Mouse (Mus musculus) thymus, postnatal 0 days (tissue): ENCODE data around the gene Ccdc73. TPM values are rescaled to one million over a fixed set of nuclear protein-coding genes. Genes with fewer than 3 reads are reported as not detected.
"Not testable (repeated sequence)": the region's sequence is repeated elsewhere in the genome, so short reads cannot be mapped to it uniquely, and the experiment has no call there.

Experiments
- DNase-seq: peaks from one replicate; pipeline ENCODE4 v3.0.0-alpha.2; 2015; ENCODE audit warnings: low spot score
- polyA plus RNA-seq: library from polyadenylated mRNA; unstranded; fragments of >200 nt; fragmentation: Nextera tagmentation; extraction: Ambion mirVana; gene quantifications from 2 replicates; pipeline ENCODE4 v1.2.1, GENCODE M21; 2015

The Ccdc73 gene
- polyA plus RNA-seq, 1 experiment from 2014 or later, result 7.6 TPM

GRCm38 (mm10) chr2:104864176-104864860 is 3.3 kb upstream of the Ccdc73 start:
- DNase-seq, result no peak

GRCm38 (mm10) chr2:104869101-104869500 is 1.5 kb downstream of the Ccdc73 start:
- DNase-seq, result no peak

- DNase-seq, result no peak
These were observed 11.2 kb downstream of the Ccdc73 start for GRCm38 (mm10) chr2:104878794-104879193.

DNA sequence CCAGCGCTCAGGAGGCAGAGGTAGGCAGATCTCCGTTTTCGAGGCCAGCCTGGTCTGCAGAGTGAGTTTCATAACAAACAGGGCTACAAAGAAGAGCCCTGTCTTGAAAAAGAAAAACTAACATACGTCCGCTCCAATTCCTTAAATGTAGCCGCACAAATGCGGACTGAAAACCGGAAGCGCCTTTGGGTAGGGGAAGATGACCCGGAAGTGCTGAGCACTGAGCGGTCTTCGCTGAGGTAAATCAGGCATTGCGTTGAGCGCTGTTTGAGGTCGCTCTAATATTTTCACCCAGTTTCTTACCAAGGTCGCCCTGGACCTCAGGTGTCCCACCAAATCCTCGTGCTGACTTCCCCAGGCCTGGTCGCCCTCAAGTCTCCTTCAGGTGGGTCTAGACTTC is 18.5 kb downstream of the Ccdc73 start:
- no peak for DNase-seq

DNA sequence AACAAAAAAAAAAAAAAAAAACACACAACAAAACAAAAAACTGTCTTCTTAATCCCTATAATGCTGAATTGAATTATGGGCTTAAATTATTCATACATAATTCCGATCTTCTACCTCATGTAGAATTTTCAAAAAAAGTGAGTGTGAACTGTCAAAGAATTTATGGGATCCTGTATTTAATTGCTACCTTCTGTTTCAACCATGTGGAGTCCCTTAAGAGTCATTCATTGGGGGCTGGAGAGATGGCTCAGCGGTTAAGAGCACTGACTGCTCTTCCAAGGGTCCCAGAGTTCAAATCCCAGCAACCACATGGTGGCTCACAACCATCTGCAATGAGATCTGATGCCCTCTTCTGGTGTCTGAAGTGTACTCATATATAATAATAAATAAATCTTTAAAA is 19.7 kb downstream of the Ccdc73 start:
- DNase-seq, result not testable (repeated sequence)

GRCm38 (mm10) chr2:104887882-104888566 is 20.4 kb downstream of the Ccdc73 start:
- DNase-seq, result peak; percentile 71

- DNase-seq, result no peak
These were observed 32.4 kb downstream of the Ccdc73 start for GRCm38 (mm10) chr2:104899975-104900374.

GRCm38 (mm10) chr2:104915709-104916108 is 48.1 kb downstream of the Ccdc73 start:
- no peak for DNase-seq

- no peak for DNase-seq
These were observed 96.9 kb downstream of the Ccdc73 start for GRCm38 (mm10) chr2:104964492-104964891.

DNA sequence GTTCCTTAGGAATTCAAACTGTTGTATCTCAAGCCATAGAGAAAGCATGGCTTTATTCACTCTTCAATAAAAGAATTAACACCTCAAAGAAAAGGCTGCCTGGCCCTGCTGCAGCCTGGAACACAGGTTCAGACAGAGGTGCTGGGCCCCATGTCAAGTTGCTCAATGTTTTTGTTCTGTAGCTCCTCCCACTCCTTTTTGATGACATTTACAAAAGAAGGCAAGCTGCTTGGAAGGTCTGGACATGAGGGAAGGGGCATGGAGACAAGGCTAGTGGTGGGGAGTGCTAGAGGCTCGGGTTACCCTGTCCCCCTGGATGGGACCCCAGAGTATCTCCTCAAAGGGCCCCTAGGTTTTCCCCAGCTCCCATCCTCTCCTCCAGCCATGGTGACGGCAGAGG is 114.1 kb downstream of the Ccdc73 start:
- DNase-seq, result no peak

DNA sequence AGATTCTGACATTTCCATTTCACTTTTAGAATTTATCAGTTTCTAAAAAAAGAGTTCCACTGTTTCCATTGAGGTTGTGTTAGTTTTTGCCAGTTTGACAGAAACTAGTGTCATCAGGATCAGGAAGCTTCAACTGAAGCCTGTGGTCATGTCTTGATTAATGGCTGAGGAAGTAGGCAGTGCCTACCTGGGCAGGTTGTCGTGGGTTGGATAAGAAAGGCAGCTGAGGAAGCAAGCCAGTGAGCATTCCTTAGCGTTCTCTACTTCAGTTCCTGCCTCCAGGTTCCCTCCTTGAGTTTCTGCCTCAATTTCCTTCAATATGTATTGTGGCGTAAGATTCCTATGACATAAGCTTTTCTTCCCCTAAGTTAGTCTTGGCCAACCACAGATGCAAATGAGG is 118.2 kb downstream of the Ccdc73 start:
- no peak for DNase-seq

GRCm38 (mm10) chr2:104988974-104989373 is 121.4 kb downstream of the Ccdc73 start:
- no peak for DNase-seq

DNA sequence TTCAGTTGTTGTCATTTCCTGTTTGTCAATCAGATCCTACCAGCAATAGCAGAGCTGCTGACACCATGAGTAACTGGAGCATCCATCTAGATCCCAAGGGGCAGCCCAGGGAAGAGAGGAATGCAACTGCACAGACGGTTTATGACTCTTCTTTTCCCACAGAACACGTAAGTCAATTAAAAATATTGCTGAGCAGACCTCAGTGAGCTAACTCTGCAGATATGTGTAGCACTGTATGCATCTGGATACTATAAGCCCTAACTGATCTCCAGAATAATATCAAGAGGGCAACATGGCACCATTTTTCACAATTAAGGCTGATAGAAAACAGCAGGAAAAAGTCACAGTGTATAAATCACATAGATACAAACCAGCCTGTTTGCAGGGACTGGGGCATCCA is 126.8 kb downstream of the Ccdc73 start:
- no peak for DNase-seq

DNA sequence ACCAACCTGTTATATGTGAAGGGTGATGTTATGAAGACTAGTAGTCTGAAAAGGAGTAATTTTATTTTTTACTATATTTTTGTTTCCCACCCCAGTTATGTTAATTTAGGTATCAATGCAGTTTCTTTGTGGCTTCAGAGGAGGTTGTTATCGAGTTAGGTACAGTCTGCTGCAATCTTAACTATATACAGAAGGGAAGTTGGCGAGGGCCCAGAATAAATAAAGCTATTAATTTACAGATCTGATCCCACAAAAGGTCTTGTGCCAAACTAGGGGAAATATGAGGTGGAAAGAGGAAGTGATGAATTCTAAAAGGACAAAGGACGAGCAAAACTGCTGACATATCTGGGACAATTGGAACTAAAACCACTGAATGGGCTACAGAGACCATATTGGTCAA is 128.6 kb downstream of the Ccdc73 start:
- DNase-seq, result no peak

- DNase-seq, result no peak
These were observed 139.6 kb downstream of the Ccdc73 start for GRCm38 (mm10) chr2:105007236-105007635.

DNA sequence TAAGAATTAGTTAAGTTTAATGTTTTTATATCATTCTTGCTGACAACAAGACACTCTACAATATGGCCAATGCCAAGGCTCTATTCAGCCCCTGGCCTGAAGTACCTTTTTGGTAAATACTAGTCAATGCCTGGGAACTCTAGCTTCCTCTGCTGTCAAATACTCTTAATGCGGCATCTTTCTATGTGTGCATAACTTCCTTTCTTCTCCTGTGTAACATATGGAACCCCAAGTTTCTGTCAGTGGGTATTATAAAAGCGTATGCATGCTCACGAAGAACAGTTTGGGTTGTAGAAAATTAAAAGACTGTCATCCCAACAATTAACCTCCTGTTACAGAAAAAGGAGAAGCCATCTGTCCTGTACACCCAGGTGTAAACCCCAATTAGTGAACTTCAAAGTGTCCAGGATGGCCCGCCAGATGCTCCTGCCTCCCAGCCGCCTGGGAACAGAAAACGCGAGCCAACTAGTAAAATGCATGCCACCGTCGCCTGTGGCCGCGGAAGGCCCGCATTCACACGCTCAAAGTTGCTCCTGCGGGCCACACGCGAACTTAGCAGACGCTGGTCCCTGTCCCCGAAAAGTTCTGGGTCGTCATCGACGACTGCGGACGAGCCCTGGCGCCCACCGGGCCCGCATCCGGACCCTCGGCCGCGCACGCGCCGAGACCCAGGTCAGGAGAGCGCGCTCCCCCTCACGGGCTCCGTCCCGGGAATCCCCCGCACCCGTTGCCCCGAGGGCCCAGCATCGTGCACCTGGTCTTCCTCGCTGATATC is 148.8 kb downstream of the Ccdc73 start:
- no peak for DNase-seq

GRCm38 (mm10) chr2:105016967-105017287 is 149.3 kb downstream of the Ccdc73 start, which contains the start of gene Eif3m:
Gene Eif3m (minus strand): TSS chr2:105017080.
- peak; percentile 95 for DNase-seq

- DNase-seq, result no peak
These were observed 150.2 kb downstream of the Ccdc73 start for GRCm38 (mm10) chr2:105017802-105018201.

DNA sequence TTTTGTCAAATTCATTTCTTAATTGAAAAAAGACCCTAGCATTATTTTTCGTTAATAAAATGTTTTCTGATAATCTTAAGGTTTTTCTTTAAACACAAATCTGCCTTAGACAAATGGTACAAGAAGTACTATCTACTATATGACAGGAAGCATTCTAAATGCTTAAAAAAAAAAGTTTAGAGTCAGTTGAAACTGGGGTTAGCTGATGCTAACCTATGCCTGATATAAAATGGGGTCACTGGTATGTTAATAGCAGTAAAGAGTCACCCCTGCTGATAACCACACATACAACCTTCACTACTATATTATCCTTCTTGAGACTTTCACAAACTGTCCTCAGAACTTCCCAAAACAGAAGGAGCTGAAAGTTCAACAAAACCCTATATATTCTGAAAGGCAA is 151.9 kb downstream of the Ccdc73 start:
- no peak for DNase-seq

GRCm38 (mm10) chr2:105021256-105021655 is 153.7 kb downstream of the Ccdc73 start:
- no peak for DNase-seq

- DNase-seq, result peak; percentile 34
These were observed 154.2 kb downstream of the Ccdc73 start for GRCm38 (mm10) chr2:105021836-105022235.

DNA sequence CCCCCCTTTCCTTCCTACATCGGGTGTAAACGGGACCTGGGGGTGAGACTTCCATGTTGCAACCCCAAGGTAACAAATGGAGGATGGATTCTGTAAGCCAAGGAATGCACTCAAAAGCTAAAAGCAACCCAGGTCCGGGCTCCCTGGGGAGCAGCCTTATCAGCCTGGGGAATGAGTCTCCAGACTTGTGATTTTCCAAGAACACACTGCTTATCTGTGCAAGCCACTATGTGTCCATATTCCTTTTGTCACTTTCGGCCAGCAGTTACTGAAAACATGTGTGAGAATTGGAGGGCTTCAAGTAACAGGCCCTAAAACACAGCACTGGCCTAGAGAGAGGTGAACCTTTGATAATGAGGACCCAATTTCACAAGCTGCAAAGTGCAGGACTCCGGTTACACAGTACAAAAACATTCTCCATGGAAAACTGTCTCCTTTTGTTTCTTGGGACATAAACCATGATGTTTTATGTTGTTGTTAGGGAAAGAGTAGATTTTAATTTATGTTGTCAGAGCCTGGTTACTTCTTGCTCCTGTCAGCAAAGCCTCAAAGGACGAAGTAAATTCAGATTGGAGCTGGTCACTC is 155.5 kb downstream of the Ccdc73 start:
- no peak for DNase-seq
